Mouse (Mus musculus) ES-E14 (cell line): ENCODE data around the gene Map3k5. TPM values are rescaled to one million over a fixed set of nuclear protein-coding genes. Genes with fewer than 3 reads are reported as not detected.

Experiments
- DNase-seq: peaks from one replicate; pipeline ENCODE4 v3.0.0-alpha.2; 2013; ENCODE audit warnings: low read depth, low spot score
- H3K27ac ChIP-seq: 2 replicates; pipeline ENCODE4 v1.5.1; 2012; ENCODE audit warnings: low read depth, mild to moderate bottlenecking, low read length, moderate library complexity, mixed read lengths; ENCODE audit not compliant: poor library complexity, insufficient read depth, severe bottlenecking
- H3K36me3 ChIP-seq: 2 replicates; pipeline ENCODE4 v1.6.1; 2012; ENCODE audit warnings: mild to moderate bottlenecking, low read length, moderate library complexity, mixed read lengths; ENCODE audit not compliant: control insufficient read depth, poor library complexity, insufficient read depth, severe bottlenecking
- H3K4me1 ChIP-seq, 2 experiments: fragments of 150-350 bp in 1 of 2; sonication (generic) in 1 of 2; 2 replicates each; pipeline ENCODE4 v1.6.1; 2012; ENCODE audit warnings: low read length in 2 of 2, mild to moderate bottlenecking in 1 of 2, mixed read lengths in 1 of 2; ENCODE audit not compliant: control insufficient read depth in 2 of 2, insufficient read depth in 2 of 2, poor library complexity in 1 of 2
- H3K4me3 ChIP-seq, 2 experiments: fragments of 150-350 bp in 1 of 2; sonication (generic) in 1 of 2; 2 replicates each; pipeline ENCODE4 v1.5.1; 2012; ENCODE audit warnings: low read length in 2 of 2, low read depth in 1 of 2, mild to moderate bottlenecking in 1 of 2, mixed read lengths in 1 of 2; ENCODE audit not compliant: insufficient read depth in 1 of 2, poor library complexity in 1 of 2, severe bottlenecking in 1 of 2
- H3K9ac ChIP-seq: 2 replicates; pipeline ENCODE4 v1.6.1; 2012; ENCODE audit warnings: low read depth, mild to moderate bottlenecking, low read length, mixed read lengths; ENCODE audit not compliant: poor library complexity, insufficient read depth, severe bottlenecking
- H3K9me3 ChIP-seq: fragments of 150-350 bp; sonication (generic); 2 replicates; pipeline ENCODE4 v1.6.1; 2012; ENCODE audit warnings: low read depth, mild to moderate bottlenecking, low read length; ENCODE audit not compliant: control insufficient read depth, insufficient read depth
- CHD2 ChIP-seq: IDR thresholded peaks from 2 replicates; pipeline ENCODE4 v1.6.1; 2014; ENCODE audit warnings: mild to moderate bottlenecking, low read depth, low read length, inconsistent platforms
- HCFC1 ChIP-seq: IDR thresholded peaks from 2 replicates; pipeline ENCODE4 v1.6.1; 2012; ENCODE audit warnings: low read length, inconsistent platforms, borderline replicate concordance; ENCODE audit not compliant: insufficient read depth
- MAFK ChIP-seq: IDR thresholded peaks from 2 replicates; pipeline ENCODE4 v1.6.1; 2014; ENCODE audit warnings: mild to moderate bottlenecking, low read depth, low read length, inconsistent platforms; ENCODE audit not compliant: insufficient read depth
- ZC3H11A ChIP-seq: IDR thresholded peaks from 2 replicates; pipeline ENCODE4 v1.6.1; 2012; ENCODE audit warnings: low read depth, mild to moderate bottlenecking, inconsistent platforms, low read length, borderline replicate concordance
- ZNF384 ChIP-seq: IDR thresholded peaks from 2 replicates; pipeline ENCODE4 v1.6.1; 2012; ENCODE audit warnings: low read depth, low read length, inconsistent platforms
- in situ Hi-C, 2 experiments: fragments of 600-800 bp; cut with MboI; formaldehyde crosslinking; loops; one replicate each; pipeline ENCODE4 v1.15.1; 2025; ENCODE audit warnings: low sequenced_read_pairs in 2 of 2, inconsistent platforms in 1 of 2; ENCODE audit not compliant: unreplicated experiment in 2 of 2
- total RNA-seq: library from RNA; depleted of rRNA; stranded (reverse); fragments of 300-350 nt; gene quantifications from 2 replicates; pipeline ENCODE4 v1.2.3, GENCODE M21; 2012

The Map3k5 gene
- total RNA-seq, 1 experiment = 4.7 TPM

GRCm38 (mm10) chr10:19978662-19979199 is 44.5 kb downstream of the Map3k5 start:
- Histone ChIP-seq H3K9ac (no peak overlapping the region), H3K4me1 (no peaks in the 10 kb centered on the region), H3K9me3 (no peaks in the 10 kb centered on the region), H3K36me3 (no peaks in the 10 kb centered on the region), H3K4me3 (no peak overlapping the region), H3K27ac (no peak overlapping the region)
- no peak for TF ChIP-seq HCFC1
- no peak for TF ChIP-seq ZC3H11A
- no peak for DNase-seq
- in situ Hi-C loops = no loop called here

GRCm38 (mm10) chr10:19987736-19988135 is 53.5 kb downstream of the Map3k5 start:
- Histone ChIP-seq H3K9me3 (no peaks in the 10 kb centered on the region), H3K36me3 (no peaks in the 10 kb centered on the region), H3K4me3 (no peak overlapping the region), H3K9ac (no peak overlapping the region), H3K4me1 (no peaks in the 10 kb centered on the region), H3K27ac (no peak overlapping the region)
- in situ Hi-C loops = no loop called here
- TF ChIP-seq ZC3H11A (no peak), HCFC1 (no peak), ZNF384 (no peak), CHD2 (no peak), MAFK (no peak)
- DNase-seq = no peak

DNA sequence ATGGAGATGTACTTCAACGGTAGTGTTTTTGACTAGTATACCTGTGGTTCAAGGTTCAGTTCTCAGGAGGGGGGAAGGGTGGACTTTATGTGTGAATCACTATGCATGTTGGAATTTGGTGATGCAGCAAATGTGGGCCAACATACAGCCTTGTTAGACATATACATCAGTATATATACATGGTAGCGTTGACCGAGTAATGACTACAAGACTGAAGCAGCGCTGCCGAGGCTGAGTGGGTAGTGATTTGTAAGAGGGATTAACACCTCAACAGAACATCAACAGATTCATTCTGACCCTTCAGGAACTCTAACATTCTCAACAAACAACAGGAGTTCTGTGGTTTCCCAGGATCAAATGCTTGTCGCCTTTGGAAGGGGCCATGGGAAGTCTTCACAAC is 55.7 kb downstream of the Map3k5 start:
- TF ChIP-seq CHD2 (no peak), ZC3H11A (no peak), MAFK (no peak), ZNF384 (no peak), HCFC1 (no peak)
- in situ Hi-C loops = no loop called here
- DNase-seq = no peak
- no peaks in the 10 kb centered on the region for H3K9me3 ChIP-seq
- no peaks in the 10 kb centered on the region for H3K36me3 ChIP-seq
- peaks cover 0 to 2% of the 10 kb centered on the region in 2 experiments; a peak in 1 of 4 replicates for H3K4me1 ChIP-seq
- H3K4me3 ChIP-seq = no peak overlapping the region
- H3K27ac ChIP-seq = no peak overlapping the region
- H3K9ac ChIP-seq = no peak overlapping the region

DNA sequence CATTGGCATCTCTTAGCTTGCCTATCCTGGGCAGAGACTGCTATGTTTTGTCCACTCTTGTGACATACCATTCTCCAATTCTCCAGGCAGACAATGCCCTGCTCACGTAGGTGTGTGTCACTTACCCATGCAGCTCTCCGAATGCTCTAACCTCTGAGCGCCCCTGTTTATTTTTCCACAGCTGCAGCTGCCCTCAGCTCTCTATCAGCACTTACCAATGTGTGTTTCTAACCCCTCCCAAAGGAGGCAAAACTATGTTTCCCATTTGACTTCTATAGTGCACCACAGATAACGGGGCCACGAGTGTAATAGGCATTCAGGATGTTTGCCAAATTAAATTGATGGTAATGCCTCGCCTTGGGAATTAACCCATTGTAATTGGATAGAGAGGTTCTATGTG is 56.4 kb downstream of the Map3k5 start:
- Histone ChIP-seq H3K27ac (no peak overlapping the region), H3K9ac (no peak overlapping the region), H3K9me3 (no peaks in the 10 kb centered on the region), H3K4me3 (no peak overlapping the region), H3K36me3 (no peaks in the 10 kb centered on the region), H3K4me1 (peaks cover 0 to 2% of the 10 kb centered on the region in 2 experiments; a peak in 1 of 4 replicates)
- in situ Hi-C loops = no loop called here
- no peak for DNase-seq
- TF ChIP-seq ZC3H11A = no peak
- TF ChIP-seq CHD2 = no peak
- TF ChIP-seq MAFK = no peak
- no peak for TF ChIP-seq ZNF384
- TF ChIP-seq HCFC1 = no peak

GRCm38 (mm10) chr10:19991237-19991865 is 57.1 kb downstream of the Map3k5 start:
- in situ Hi-C loops = no loop called here
- H3K4me3 ChIP-seq = no peak overlapping the region
- no peak for TF ChIP-seq ZC3H11A
- TF ChIP-seq HCFC1 = no peak
- no peak for TF ChIP-seq MAFK
- TF ChIP-seq ZNF384 = no peak
- TF ChIP-seq CHD2 = no peak

More at GRCm38 (mm10) chr10:19991237-19991865, 57.1 kb downstream of the Map3k5 start:
- H3K4me1 ChIP-seq = peaks cover 0 to 2% of the 10 kb centered on the region in 2 experiments; a peak in 1 of 4 replicates
- no peak overlapping the region for H3K9ac ChIP-seq
- H3K36me3 ChIP-seq = no peaks in the 10 kb centered on the region
- H3K27ac ChIP-seq = no peak overlapping the region
- no peak for DNase-seq
- no peaks in the 10 kb centered on the region for H3K9me3 ChIP-seq
